Comparison of ENCODE assay signal across 9 mouse cellular contexts in the genomic region with DNA sequence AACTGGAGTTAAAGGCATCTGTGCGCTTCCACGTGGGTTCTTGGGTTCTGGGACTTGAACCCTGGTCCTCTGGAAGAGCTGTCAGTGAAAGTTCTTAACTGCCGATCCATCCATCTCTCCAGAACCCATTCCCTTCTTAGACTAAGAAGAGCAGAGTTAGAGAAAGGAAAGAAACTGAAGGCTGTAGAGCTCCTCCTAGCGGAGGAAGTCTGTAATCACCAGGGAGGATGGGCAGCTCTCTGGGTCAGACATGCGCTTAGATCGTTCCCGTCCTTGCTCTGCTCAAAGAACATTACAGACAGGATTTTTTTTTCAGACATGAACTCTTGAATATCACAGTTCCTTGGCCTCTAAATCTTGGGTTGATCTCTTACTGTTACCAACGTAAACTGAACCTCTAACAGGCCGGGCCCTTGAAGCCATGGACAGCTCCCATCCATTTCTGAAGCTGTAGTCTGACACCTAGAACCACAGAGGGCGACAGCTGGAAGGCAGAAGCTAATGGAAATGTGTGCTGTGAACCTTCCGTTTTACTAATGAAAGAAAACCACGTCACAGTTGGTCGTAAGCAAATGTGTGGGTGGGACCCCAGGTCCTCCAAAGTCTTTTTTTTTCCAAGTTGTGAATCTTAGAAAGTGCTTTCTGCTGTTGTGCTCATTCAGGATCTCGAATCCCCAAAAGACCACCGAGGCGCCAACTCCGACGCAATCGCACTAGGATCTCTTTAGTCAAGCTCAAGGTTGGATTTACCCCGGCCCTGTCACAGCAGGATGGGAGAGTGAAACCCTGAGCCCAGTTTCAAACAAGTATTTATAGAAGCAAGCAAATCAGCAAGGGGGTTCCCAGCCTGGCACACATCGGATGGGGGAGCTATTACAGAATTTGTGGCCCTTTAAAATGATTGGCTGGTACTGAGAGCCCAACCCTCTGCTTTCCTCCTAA. TPM values are rescaled to one million over a fixed set of nuclear protein-coding genes. Genes with fewer than 3 reads are reported as not detected.
DNase-seq lines count a peak whose midpoint lies in the region; ATAC-seq lines count a peak whose summit lies in the region.
"Had no signal": no experiment of that assay in that cellular context is flagged by ENCODE, and none has a peak within 500 bp of the region (broad histone marks: within the 10 kb centered on the region; RNA-seq: fewer than 3 reads in every experiment).

No protein-coding gene starts in this region.

- H3K9ac ChIP-seq in heart, embryonic 12.5 days = no peak overlapping the region

- no peak overlapping the region for H3K4me3 ChIP-seq in heart, embryonic 12.5 days

- no peaks in the 10 kb centered on the region for H3K9me3 ChIP-seq in heart, embryonic 12.5 days (replicated peaks)

- no peak overlapping the region for H3K27ac ChIP-seq in heart, embryonic 12.5 days (ENCODE audit: poor library complexity, severe bottlenecking)

- no peaks in the 10 kb centered on the region for H3K4me1 ChIP-seq in heart, embryonic 12.5 days (replicated peaks)

- H3K36me3 ChIP-seq in heart, embryonic 12.5 days = no peaks in the 10 kb centered on the region

- DNase-seq in adrenal gland, adult (ENCODE audit: inconsistent age in 2 of 2, low spot score in 1 of 2) = peak; percentile 12 to 64
- no peak for DNase-seq in adrenal gland, postnatal 25 days
- DNase-seq in spleen, adult 12 weeks (ENCODE audit: low spot score) = peak; percentile 17
- DNase-seq in spleen, postnatal 4 days (ENCODE audit: low spot score in 2 of 2) = no peak
- peak; percentile 37 for DNase-seq in lung, postnatal 36 days
- no peak for DNase-seq in right cerebral cortex, postnatal 10 days (ENCODE audit: low spot score in 2 of 2)
- DNase-seq in cerebellum, postnatal 36 days = no peak

- peak overlapping the region; percentile 8; the same call in 1 of the 2 replicates for H3K4me2 ChIP-seq in heart, embryonic 12.5 days

- WGBS in heart, embryonic 12.5 days = 46% methylated on average over 21 of the region's 21 CpGs

- no peaks in the 10 kb centered on the region for H3K27me3 ChIP-seq in heart, embryonic 12.5 days (replicated peaks)

- no peak for ATAC-seq in heart, embryonic 12.5 days (ENCODE audit: insufficient number of reproducible peaks, low FRiP score)

RNA-seq across cellular contexts. Expression of a gene that starts 55.7 kb away (rescaled TPM):
- not detected in 2 replicates for total RNA-seq in adrenal gland, postnatal 25 days (2021)
- polyA plus RNA-seq in heart, embryonic 12.5 days (2016; fragmentation: Nextera tagmentation; extraction: Ambion mirVana) = not detected in 2 replicates
- polyA plus RNA-seq: large intestine, adult 2 months had no signal

Comparison
In these comparisons a context has a peak if more than half of its experiments do, and no peak if none do; other contexts are left out.
1. DNase-seq: peak in adrenal gland, adult (2 of 2), spleen, adult 12 weeks (single experiment) and lung, postnatal 36 days (single experiment); none in adrenal gland, postnatal 25 days (single experiment), spleen, postnatal 4 days (0 of 2), right cerebral cortex, postnatal 10 days (0 of 2) and cerebellum, postnatal 36 days (0 of 2).